Mouse (Mus musculus): ENCODE results near the gene Padi1.
A peak's percentile ranks its signal among the peaks of the same experiment; 100 is the strongest.

Gene Padi1

GRCm38 (mm10) chr4:140784292-140784945 is 61.2 kb downstream of the Padi1 start:
- no peak for DNase-seq (ENCODE audit: low spot score)

- no peak for DNase-seq (ENCODE audit: low spot score)
Observed at GRCm38 (mm10) chr4:140782821-140783220, 62.8 kb downstream of the Padi1 start.

- no peak for DNase-seq (ENCODE audit: low spot score)
Observed at GRCm38 (mm10) chr4:140780507-140780906, 65.1 kb downstream of the Padi1 start.

GRCm38 (mm10) chr4:140779803-140780397 is 65.7 kb downstream of the Padi1 start:
- DNase-seq (ENCODE audit: low spot score) = no peak

- DNase-seq (ENCODE audit: low spot score) = no peak
Observed at GRCm38 (mm10) chr4:140776623-140777022, 69.0 kb downstream of the Padi1 start.

- no peak for DNase-seq (ENCODE audit: low spot score)
Observed at GRCm38 (mm10) chr4:140775876-140776275, 69.7 kb downstream of the Padi1 start.

GRCm38 (mm10) chr4:140774893-140775292 is 70.7 kb downstream of the Padi1 start:
- no peak for DNase-seq (ENCODE audit: low spot score)

GRCm38 (mm10) chr4:140774025-140774800 is 71.4 kb downstream of the Padi1 start, which contains the start of gene Padi4:
Gene Padi4, minus strand, starts transcription at chr4:140774236.
- DNase-seq (ENCODE audit: low spot score) = no peak

- DNase-seq (ENCODE audit: low spot score) = no peak
Observed at GRCm38 (mm10) chr4:140771091-140771490, 74.5 kb downstream of the Padi1 start.

GRCm38 (mm10) chr4:140770433-140770832 is 75.1 kb downstream of the Padi1 start:
- no peak for DNase-seq (ENCODE audit: low spot score)

- no peak for DNase-seq (ENCODE audit: low spot score)
Observed at GRCm38 (mm10) chr4:140768973-140769372, 76.6 kb downstream of the Padi1 start.

- no peak for DNase-seq (ENCODE audit: low spot score)
Observed at GRCm38 (mm10) chr4:140765936-140766335, 79.6 kb downstream of the Padi1 start.

GRCm38 (mm10) chr4:140763158-140763557 is 82.4 kb downstream of the Padi1 start:
- peak; percentile 68 for DNase-seq (ENCODE audit: low spot score)

All from T-cell, adult 2 months (primary cell).